Mouse (Mus musculus) intestine, embryonic 16.5 days (tissue): ENCODE results near the gene Cenpv. TPM values are rescaled to one million over a fixed set of nuclear protein-coding genes. Genes with fewer than 3 reads are reported as not detected.

Experiments
- ATAC-seq: fragments of 200-750 bp; cut with Nextera tagmentation; 2 replicates; pipeline ENCODE4 v1.8.0; 2017; ENCODE audit warnings: moderate TSS enrichment, moderate library complexity
- H3K27ac ChIP-seq: fragments of 300-500 bp; sonication (generic); 2 replicates; pipeline ENCODE4 v1.5.1; 2014; ENCODE audit warnings: mild to moderate bottlenecking, low read length
- H3K27me3 ChIP-seq: fragments of 300-500 bp; sonication (generic); replicated peaks from 2 replicates; pipeline ENCODE4 v1.6.1; 2014; ENCODE audit warnings: low read length, control low read depth, mixed read lengths; ENCODE audit not compliant: control insufficient read depth, insufficient read depth
- H3K36me3 ChIP-seq: fragments of 300-500 bp; sonication (generic); 2 replicates; pipeline ENCODE4 v1.6.1; 2014; ENCODE audit warnings: low read length, control low read depth; ENCODE audit not compliant: control insufficient read depth, insufficient read depth
- H3K4me1 ChIP-seq: fragments of 300-500 bp; sonication (generic); 2 replicates; pipeline ENCODE4 v1.6.1; 2014; ENCODE audit warnings: low read length, control low read depth, mixed read lengths; ENCODE audit not compliant: control insufficient read depth, insufficient read depth
- H3K4me2 ChIP-seq: fragments of 300-500 bp; sonication (generic); 2 replicates; pipeline ENCODE4 v1.6.1; 2014; ENCODE audit warnings: low read depth, low read length, control low read depth
- H3K4me3 ChIP-seq: fragments of 300-500 bp; sonication (generic); 2 replicates; pipeline ENCODE4 v1.5.1; 2014; ENCODE audit warnings: mild to moderate bottlenecking, low read length
- H3K9ac ChIP-seq: fragments of 300-500 bp; sonication (generic); 2 replicates; pipeline ENCODE4 v1.6.1; 2014; ENCODE audit warnings: low read depth, low read length
- H3K9me3 ChIP-seq: fragments of 300-500 bp; sonication (generic); 2 replicates; pipeline ENCODE4 v1.6.1; 2016; ENCODE audit warnings: low read length, control low read depth; ENCODE audit not compliant: control insufficient read depth
- WGBS: fragments of 180-500 bp; shearing (Covaris S2); extraction: QIAGEN DNeasy Blood & Tissue Kit; methylation state at CpG from one replicate; pipeline ENCODE4 v1.1.7; 2014; 5-methylcytosine and 5-hydroxymethylcytosine counted together
- polyA plus RNA-seq: library from polyadenylated mRNA; unstranded; fragments of >200 nt; fragmentation: Nextera tagmentation; extraction: Ambion mirVana; gene quantifications from 2 replicates; pipeline ENCODE4 v1.2.1, GENCODE M21; 2015

The Cenpv gene
- polyA plus RNA-seq, 1 experiment from 2014 or later = 6.8 TPM

GRCm38 (mm10) chr11:62555896-62556412 is 16.9 kb upstream of the Cenpv start:
- Histone ChIP-seq H3K4me1 (peaks cover 22% of the 10 kb centered on the region), H3K27ac (peak overlapping the region; percentile 28; the same call in 1 of the 2 replicates), H3K4me2 (no peak overlapping the region), H3K9me3 (no peaks in the 10 kb centered on the region), H3K36me3 (no peaks in the 10 kb centered on the region), H3K9ac (no peak overlapping the region), H3K4me3 (no peak overlapping the region), H3K27me3 (no peaks in the 10 kb centered on the region)
- no peak for ATAC-seq

- no peaks in the 10 kb centered on the region for H3K27me3 ChIP-seq
- peaks cover 22% of the 10 kb centered on the region for H3K4me1 ChIP-seq
- 0 out of 2 replicates have a peak overlapping the region, but pooled peaks have one; percentile 1 for H3K27ac ChIP-seq
- ATAC-seq = no peak
- H3K36me3 ChIP-seq = no peaks in the 10 kb centered on the region
- H3K4me3 ChIP-seq = no peak overlapping the region
- no peaks in the 10 kb centered on the region for H3K9me3 ChIP-seq
- H3K9ac ChIP-seq = no peak overlapping the region
- no peak overlapping the region for H3K4me2 ChIP-seq
These were observed 16.0 kb upstream of the Cenpv start for GRCm38 (mm10) chr11:62554934-62555517.

DNA sequence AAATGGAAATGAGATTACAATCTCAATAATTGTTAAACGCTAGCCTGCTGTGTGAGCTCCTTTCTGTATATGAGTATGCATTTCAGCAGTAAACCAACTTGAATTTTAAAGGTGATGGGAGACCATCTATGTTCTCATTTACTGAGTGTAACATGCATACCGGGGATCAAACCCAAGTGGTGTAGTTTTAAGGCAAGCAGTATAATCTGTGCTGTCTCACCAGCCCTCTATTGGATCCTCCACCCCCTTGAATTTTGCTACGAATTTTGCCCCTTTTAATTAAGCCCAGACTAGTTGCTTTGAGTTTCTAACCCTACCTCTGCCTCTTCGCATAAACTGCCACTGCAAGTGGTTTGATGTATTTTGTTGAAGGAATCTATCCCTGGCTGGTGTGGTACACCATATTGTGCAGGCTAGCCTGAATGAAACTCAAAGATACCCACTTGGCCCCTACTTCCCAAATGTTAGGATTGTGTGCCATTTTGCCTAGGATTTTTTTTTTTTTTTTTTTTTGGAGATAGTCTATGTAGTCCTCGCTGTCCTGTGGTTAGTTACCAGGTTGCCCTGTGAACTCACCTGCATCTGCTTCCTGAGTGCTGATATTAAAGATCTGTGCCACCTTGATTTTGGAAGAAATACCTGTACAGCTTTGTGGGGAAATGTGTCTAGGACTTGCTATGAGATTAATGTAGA is 15.2 kb upstream of the Cenpv start:
- Histone ChIP-seq H3K27ac (no peak overlapping the region), H3K4me3 (peak overlapping the region; percentile 53), H3K4me1 (peaks cover 22% of the 10 kb centered on the region), H3K36me3 (no peaks in the 10 kb centered on the region), H3K4me2 (peak overlapping the region; percentile 85), H3K9me3 (no peaks in the 10 kb centered on the region), H3K9ac (no peak overlapping the region), H3K27me3 (no peaks in the 10 kb centered on the region)
- ATAC-seq = no peak
- WGBS = 67% methylated on average over 5 of the region's 5 CpGs

GRCm38 (mm10) chr11:62553633-62554032 is 14.6 kb upstream of the Cenpv start:
- H3K9ac ChIP-seq = peak overlapping the region; percentile 44
- H3K27me3 ChIP-seq = no peaks in the 10 kb centered on the region
- no peak for ATAC-seq
- no peak overlapping the region for H3K27ac ChIP-seq
- peak overlapping the region; percentile 53 for H3K4me3 ChIP-seq
- WGBS = 78% methylated on average over 5 of the region's 5 CpGs
- H3K4me2 ChIP-seq = peak overlapping the region; percentile 85
- H3K9me3 ChIP-seq = no peaks in the 10 kb centered on the region
- H3K4me1 ChIP-seq = peaks cover 18% of the 10 kb centered on the region
- no peaks in the 10 kb centered on the region for H3K36me3 ChIP-seq

GRCm38 (mm10) chr11:62553186-62553585 is 14.1 kb upstream of the Cenpv start:
- no peaks in the 10 kb centered on the region for H3K9me3 ChIP-seq
- H3K4me3 ChIP-seq = peak overlapping the region; percentile 53
- no peak for ATAC-seq
- H3K4me2 ChIP-seq = peak overlapping the region; percentile 85
- H3K9ac ChIP-seq = peak overlapping the region; percentile 44
- H3K4me1 ChIP-seq = peaks cover 18% of the 10 kb centered on the region
- H3K36me3 ChIP-seq = no peaks in the 10 kb centered on the region
- no peaks in the 10 kb centered on the region for H3K27me3 ChIP-seq
- 23% methylated on average over 1 of the region's 1 CpGs for WGBS
- H3K27ac ChIP-seq = no peak overlapping the region

GRCm38 (mm10) chr11:62551226-62552119 is 12.4 kb upstream of the Cenpv start:
- H3K4me1 ChIP-seq = peaks cover 18% of the 10 kb centered on the region
- ATAC-seq = peak; percentile 85
- H3K36me3 ChIP-seq = no peaks in the 10 kb centered on the region
- H3K9ac ChIP-seq = peak overlapping the region; percentile 80
- no peaks in the 10 kb centered on the region for H3K27me3 ChIP-seq
- H3K27ac ChIP-seq = peak overlapping the region; percentile 70
- under 1% methylated on average over 58 of the region's 58 CpGs for WGBS
- H3K4me2 ChIP-seq = peak overlapping the region; percentile 44
- H3K9me3 ChIP-seq = no peaks in the 10 kb centered on the region
- H3K4me3 ChIP-seq = peak overlapping the region; percentile 66

- Histone ChIP-seq H3K9ac (peak within 1 kb of the TSS; percentile 92), H3K27ac (peak within 1 kb of the TSS; percentile 97), H3K36me3 (no peaks in the 10 kb centered on the region), H3K4me3 (peak within 1 kb of the TSS; percentile 66), H3K9me3 (no peaks in the 10 kb centered on the region), H3K4me1 (peaks cover 14% of the 10 kb centered on the region), H3K4me2 (peak within 1 kb of the TSS; percentile 76), H3K27me3 (no peaks in the 10 kb centered on the region)
- WGBS = under 1% methylated on average over 40 of the region's 40 CpGs
- peak; percentile 96 for ATAC-seq
These were observed 11.7 kb upstream of the Cenpv start, which contains the start of gene Ubb for GRCm38 (mm10) chr11:62550727-62551225. TSS of gene Ubb (plus strand) at chr11:62551171.

DNA sequence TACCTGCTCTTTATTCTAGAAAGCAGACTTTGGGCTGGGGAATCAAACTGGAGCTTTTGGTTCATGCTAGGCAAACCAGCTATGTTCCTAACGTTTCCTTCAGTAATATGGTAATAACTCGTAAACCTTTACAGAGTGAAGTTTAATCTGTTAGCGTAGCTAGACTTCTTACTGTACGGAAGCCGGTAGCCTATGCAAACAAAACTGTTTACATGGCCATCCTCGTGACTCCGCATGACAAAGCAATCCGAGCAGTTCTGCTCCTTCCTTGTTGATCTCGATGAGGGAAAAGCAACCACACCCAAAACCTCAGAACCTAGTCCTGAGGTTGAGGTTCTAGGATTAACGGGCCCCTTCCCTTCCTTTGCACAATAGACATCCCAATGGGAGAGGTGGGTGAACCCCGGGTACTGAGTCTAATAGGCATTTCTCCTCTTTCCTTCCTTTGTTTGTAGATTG is 11.2 kb upstream of the Cenpv start:
- Histone ChIP-seq H3K27ac (peak overlapping the region; percentile 97), H3K36me3 (no peaks in the 10 kb centered on the region), H3K4me2 (peak overlapping the region; percentile 76), H3K27me3 (no peaks in the 10 kb centered on the region), H3K9ac (peak overlapping the region; percentile 92), H3K9me3 (no peaks in the 10 kb centered on the region), H3K4me1 (peaks cover 12% of the 10 kb centered on the region), H3K4me3 (peak overlapping the region; percentile 66)
- peak; percentile 61 for ATAC-seq
- WGBS = 0% methylated on average over 11 of the region's 11 CpGs

DNA sequence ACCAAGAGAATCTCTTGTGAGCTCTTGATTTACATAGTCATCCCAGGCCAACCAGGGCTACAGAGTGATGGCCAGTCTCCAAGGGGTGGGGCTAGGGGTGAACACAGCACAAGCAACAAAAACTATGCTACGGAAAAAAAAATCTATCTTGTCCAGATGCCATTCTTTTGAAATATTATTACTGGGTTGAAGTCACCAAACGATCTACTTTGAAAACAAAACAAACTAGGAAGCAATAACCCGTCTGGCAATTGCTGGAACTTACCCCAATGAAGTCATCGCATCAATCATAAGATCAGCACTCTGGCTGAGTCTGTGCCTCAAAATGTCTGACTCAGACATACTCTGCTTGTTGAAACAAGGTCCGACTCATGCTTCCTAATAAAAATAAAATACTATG is 10.7 kb upstream of the Cenpv start:
- H3K9ac ChIP-seq = peak overlapping the region; percentile 92
- peak overlapping the region; percentile 76 for H3K4me2 ChIP-seq
- H3K36me3 ChIP-seq = no peaks in the 10 kb centered on the region
- WGBS = 7% methylated on average over 5 of the region's 5 CpGs
- H3K27ac ChIP-seq = peak overlapping the region; percentile 97
- ATAC-seq = peak; percentile 48; the same call in 1 of the 2 replicates
- H3K27me3 ChIP-seq = no peaks in the 10 kb centered on the region
- peak overlapping the region; percentile 66 for H3K4me3 ChIP-seq
- peaks cover 12% of the 10 kb centered on the region for H3K4me1 ChIP-seq
- H3K9me3 ChIP-seq = no peaks in the 10 kb centered on the region
